Mouse (Mus musculus) fat pad, adult 2 months (tissue): Measurements from ENCODE around the gene Mkln1.
"Not testable (repeated sequence)": the region's sequence is repeated elsewhere in the genome, so short reads cannot be mapped to it uniquely, and the experiment has no call there.

Source experiments
- DNase-seq: peaks from one replicate; pipeline ENCODE4 v3.0.0-alpha.2; 2011; ENCODE audit warnings: low read depth, low spot score; ENCODE audit errors: extremely low read depth

Gene Mkln1

DNA sequence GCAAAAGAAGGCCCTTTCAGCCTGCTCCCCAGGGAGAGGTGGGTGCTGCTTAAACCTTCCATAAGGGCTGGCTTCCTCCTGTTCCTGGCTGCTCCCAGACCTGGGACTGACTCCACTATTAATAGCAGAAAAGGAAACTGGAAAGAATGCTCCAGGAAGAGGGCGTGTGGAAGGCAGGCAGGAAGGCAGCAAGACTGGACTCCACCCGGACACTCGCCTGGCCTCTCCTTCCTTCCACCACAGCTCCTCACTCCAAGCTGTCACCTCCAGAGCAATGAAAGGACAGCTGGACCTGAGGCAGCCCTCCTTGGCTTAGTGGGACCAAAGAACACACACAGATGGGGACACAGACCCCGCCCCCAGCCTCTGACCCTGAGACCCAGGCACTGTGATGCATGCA, 145.8 kb downstream of the Mkln1 start:
- no peak for DNase-seq

DNA sequence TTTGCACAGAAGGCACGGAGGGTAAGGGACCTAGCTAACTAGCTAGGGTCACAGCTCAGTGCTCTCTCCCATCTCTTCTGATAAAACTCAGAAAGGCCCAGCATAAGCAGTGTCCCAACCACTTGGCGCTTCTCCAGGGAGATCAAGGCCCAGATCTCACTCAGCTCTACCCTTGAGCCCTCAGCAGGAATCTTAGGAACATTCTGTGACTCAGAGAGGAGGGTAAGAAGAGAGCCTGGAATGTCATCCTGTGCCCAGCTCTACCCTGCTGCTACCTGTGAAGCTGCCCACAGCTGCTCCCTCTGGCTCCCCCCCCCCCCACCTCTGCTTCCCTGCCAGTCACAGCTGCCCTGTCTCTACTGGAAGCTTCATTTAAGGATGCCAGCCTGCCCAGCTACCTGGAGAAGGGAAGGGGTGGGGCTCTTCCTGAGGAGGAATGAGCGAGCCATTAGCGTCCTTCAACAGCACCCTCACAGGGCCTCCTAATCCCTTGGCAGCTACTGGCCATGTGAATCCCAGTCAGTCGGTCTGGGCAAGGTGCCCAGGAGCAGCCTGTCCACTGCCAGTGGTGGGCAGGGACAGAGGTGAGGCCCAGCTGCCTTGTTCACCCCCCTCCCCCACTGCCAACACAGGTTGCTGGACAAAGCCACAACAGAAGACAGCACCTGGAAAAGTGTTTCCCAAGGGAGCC, 151.0 kb downstream of the Mkln1 start:
- DNase-seq = no peak

DNA sequence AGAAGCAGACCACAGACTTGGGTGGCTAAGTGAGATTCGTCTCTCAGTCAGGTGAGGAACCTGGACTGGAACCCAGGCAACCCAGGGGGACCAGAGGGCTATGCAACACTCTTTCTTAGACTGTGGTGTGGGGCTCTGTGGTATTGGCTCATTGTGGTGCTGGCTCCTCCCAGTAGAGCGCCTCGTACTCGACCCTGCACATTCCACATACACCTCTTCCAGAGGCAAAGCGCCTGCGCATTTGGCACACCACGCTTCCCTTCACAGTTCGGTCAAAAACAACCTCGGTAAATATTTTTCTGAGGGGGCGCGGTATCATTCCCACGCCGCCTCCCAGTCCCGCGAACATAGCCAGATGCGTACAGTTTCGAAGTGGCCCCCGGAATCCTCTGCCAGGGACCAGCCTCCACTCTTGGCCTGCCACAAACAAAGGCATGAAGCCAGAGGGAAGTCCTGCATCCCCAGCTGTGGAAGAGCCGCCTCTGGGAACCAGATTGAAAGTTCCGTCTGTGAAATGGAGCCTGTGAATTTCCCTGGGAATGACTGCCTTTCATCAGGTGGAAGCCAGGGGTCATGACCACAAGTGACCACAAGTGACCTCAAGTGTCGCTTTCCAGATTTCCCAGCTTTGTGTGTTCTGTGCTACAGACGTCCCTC, 152.5 kb downstream of the Mkln1 start:
- no peak for DNase-seq

DNA sequence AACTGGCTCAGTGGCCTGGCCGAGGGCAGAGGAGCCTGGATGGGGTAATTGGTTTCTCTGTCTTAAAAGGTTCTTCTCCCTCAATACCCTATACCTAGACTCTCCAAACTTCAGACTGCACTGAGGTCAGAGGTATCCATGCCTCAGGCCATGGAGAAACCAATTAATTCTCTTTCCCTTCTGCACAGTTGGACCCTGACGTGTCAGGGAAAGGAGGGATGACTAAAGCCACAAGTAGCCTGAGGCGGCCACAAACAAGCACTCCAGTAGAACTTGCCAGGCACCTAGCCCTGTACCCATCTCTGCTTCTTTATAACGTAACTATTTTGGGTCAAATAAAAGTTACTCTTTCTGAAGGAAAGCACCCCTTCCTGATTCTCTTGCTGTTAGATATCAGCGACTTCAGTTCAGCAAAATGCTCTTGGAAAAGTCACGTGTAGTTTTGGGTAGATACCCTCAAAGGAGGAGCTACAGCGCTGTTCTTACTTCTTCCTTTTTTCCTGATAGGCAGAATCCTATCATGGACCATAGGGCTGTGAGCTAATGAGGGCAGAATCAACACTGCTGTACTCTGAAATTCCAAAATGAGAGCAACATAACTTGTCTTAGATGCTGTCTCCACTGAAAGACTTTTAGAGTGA, 158.0 kb downstream of the Mkln1 start:
- no peak for DNase-seq

DNA sequence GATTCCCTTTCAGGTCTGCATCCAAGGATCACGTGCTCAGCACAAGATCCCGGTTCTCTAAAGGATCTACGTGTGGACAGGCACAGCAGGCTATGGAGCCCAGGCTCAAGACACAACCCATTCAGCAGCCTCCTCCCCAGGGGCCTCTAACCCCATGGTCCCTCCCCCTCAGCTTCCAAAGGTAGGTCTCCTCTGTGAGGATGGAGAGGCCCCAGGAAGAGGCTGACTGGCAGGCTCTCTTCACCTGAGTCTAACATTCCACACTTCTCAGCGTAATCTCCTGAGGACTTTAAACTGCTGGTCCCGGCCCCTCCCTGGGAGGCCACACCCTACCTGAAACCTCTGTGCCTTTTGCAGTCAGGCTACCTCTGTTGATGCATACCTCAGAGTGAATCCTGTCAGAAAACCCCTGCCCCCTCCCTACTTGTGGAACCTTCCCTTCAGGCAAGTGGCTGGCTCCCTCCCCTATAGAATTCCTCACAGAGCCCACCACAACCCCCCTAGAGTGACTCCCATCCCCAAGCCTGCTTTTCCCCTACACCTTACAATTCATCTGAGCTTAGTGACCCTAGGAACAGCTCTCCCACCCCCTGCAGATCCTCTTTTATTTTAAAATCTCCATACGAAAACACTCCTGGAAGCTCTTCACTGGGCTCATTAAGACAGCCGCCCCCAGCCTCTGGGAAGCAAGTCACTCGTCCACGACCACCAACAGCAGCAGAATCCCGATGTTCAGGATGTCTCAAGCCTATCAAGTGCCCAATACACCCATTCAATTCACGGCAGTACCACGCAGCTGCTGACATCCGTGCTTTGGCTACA, 161.8 kb downstream of the Mkln1 start:
- DNase-seq = no peak

DNA sequence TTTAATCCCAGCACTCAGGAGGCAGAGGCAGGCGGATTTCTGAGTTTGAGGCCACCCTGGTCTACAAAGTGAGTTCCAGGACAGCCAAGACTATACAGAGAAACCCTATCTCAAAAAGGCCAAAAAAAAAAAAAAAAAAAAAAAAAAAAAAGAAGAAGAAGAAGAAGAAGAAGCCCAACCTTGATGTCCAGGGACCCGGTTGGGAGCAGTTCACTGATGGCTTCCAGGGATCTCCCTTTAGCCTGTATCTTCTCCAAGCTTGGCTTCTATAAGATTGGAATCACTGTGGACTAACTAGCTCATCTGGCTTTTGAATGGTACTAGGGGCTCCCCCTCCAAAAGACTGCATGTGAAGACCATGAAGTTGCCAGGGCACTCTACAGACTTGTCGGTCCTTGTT, 163.4 kb downstream of the Mkln1 start:
- not testable (repeated sequence) for DNase-seq

DNA sequence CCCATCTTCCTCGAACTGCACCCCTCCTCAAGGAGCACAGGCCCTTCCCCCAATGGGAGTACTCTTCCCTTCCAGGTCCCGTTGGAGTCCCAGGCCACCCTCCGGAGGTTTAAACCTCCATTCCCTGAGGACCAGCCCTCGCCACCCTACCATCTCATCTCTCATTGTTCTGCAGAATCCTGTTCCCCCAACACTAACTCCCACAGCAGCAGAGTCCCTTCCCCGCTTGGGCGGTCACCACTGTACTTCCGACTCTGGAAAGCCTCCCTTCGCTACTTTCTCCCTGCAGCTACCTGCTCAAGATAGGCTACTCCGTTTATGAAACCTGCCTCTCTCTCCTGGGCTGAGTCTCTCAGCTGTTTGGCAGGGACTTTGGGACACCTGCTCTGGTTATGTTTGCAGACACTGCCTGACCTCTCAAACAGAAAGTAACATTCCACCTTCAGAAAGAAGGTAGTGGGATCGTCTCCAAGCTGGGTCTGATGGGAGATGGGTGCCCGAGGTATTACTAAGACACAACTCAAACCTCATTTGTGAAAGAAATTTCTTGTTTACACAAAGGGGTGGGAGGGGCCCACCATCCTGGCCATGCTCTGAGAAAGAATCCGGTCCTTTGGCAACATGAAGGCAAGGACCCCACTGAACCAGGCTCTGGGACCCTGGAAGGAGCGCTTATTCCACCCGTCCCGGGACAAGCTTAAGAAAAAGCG, 164.0 kb downstream of the Mkln1 start:
- DNase-seq = no peak

DNA sequence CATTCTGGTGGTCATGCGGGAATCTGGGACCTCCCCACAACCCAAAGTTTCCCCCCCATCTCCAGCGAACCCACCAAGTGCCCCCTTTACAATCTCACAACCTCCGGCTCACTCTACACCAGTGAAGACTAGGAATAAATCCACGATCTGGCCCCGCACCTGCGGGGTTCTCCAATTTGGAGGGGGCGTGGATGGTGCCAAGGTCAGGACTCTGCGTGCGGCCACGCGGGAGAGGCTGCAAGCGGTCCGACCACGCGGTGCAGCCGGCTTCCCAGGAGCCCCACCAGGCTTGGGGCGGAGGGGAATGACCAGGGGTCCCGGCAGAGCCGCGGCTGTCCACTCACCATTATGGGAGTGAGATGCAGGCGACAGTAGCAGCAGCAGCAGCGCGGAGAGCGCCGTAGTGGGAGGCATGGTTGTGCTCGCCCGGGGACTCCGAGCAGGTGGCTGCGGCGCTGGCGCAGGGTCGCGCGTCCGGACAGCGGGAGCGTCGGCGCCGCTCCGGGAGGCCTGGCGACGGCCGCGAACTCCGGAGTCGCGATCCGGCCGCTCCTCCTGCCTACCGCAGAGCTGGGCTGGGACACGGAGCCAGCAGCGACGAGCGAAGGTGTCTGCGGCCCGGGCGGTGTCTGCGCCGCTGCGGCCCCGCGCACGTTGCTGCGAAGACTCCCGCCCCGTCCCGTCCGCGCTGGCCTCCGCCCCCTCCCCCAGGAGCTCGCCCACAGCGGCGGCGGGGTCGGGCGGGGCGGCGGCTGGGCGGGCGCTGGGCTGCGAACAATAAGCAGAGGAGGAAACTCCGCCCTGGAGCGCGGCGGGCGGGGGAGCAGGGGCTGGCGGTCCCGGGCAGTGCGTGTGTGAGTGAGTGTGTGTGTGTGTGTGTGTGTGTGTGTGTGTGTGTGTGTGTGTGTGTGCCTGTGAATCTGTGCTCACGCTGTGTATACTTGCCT, 165.0 kb downstream of the Mkln1 start, which contains the start of gene Podxl:
TSS of gene Podxl (minus strand) at position 747 of the 947 bp plus-strand sequence.
- DNase-seq = no peak

DNA sequence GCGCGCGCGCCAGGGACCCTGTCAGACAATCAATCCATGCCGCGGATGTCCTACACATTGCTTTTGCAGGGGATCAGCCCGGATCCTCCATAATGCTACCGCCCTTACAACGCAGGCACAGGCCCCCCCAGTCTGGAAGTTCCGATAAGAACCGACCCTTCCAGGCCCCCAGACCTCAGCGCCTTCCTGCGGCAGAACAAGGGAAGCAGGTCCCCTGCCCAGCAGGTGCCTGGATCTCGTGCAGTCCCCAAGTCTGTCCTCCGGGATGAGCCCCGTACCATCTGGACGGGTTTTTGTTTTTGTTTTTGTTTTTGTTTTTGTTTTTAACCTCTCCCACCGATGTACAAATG, 165.6 kb downstream of the Mkln1 start:
- no peak for DNase-seq

DNA sequence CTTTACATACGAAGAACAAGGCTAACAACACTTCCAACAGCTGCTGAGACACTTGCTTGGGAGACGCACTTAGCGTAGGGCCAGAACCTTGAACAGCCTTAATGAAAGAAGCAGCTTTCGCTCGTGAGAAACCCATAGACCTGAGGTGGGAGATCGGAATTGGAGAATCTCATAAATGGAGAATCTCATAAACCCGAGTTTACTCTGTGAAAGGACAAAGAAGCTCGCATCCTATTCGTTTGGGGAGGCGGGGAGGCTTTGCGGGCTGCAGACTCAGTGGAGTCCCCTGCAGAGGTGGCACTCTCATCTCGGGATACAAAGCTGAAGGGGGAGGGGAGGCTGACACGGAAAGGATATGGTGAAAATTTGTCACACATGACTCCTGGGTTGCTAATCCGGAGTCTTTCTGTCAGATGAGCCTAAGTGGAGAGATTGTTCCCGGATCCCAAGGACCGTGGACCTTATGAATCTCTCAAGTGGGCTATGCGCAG, 166.4 kb downstream of the Mkln1 start:
- DNase-seq = no peak
